Mouse (Mus musculus): Measurements from ENCODE around the gene Irf2bpl.

DNA sequence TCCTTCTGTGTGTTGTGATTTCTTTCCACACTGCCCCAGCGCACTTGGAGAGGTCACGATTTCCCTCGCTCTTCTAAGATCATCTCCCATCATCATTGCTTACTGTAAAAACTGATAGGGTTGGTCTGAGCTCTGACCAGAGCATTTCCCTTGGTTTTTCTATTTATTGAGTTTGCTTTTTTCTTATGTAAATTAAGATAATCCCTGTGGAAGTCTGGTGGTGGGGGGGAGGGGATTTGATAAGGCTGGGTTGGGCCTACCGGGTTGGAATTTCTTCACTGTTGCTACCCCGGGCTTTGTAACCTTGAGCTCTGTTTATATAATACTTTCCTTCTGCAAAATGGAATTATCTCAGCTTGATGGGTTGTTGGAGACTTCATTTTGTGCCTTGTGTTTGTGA lies 1.1 kb upstream of the Irf2bpl start:
- no peak for TF ChIP-seq POLR2A (IDR thresholded peaks at IDR 0.05; ENCODE audit: borderline replicate concordance, extremely low read depth, low read depth, low read length)
- no peak for TF ChIP-seq CTCF (IDR thresholded peaks at IDR 0.05; ENCODE audit: insufficient read depth, low read length)

All from lung, adult 2 months (tissue).